Mouse (Mus musculus): ENCODE measurements around the gene Rab6b.

DNA sequence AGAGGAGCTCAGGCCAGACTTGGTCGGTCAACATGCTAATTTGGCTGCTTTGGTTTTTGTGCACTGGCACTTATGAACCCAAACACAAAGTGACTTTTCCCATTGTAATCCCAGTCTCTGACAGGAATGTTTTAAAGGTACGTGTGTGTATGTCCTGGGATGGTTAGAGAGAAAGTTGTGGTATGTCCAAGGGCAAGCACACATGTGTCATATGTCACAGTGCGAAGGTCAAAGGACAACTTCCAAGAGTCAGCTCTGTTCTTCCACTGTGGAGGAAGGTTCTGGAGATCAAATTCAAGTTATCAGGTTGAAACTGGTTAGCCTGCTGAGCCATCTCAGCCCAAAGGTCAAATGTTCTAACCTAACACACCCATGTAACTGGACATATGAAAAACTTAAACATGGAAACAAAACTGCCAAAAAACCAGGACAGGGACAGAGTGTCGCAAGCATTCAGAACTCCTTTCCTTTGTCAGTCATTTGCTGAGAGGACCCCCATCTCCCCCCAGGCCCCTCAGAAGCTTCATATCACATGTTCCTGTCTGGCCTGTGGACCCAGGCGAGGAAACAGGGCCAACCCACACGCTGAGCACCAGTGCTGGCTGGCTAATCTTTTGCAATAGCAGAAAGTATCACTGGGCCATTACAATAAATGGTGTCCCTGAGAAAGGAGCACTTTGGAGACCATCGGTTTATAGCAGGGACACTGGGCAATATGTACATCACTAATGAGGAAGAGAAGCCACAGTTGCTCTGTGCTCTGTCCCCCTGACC, 120.8 kb downstream of the Rab6b start:
- TF ChIP-seq NELFE (IDR thresholded peaks at IDR 0.05; ENCODE audit: low read depth, low read length) = no peak
- no peak for TF ChIP-seq UBTF (IDR thresholded peaks at IDR 0.05; ENCODE audit: borderline replicate concordance, insufficient read depth, low read depth, low read length)
- TF ChIP-seq MYB (IDR thresholded peaks at IDR 0.05; ENCODE audit: low read depth, low read length) = no peak
